ENCODE assay signal across 29 mouse cellular contexts in the genomic region with DNA sequence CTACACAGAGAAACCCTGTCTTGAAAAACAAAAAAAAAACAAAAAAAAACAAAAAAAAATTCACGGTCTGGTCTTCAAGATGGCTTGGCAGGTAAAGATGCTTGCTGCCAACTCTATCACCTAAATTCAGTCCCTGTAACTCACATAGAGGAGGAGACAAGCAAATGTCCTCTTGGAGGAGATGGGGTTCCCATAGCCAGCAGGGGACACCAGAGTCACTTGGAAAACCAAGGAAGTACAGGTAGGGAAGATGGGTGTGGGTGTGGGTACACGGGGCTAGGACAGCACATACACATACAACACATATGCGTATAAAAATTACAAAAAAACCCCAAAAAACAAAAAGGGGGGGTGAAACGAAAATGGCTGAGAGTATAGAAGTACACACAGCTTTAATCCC. TPM values are rescaled to one million over a fixed set of nuclear protein-coding genes. Genes with fewer than 3 reads are reported as not detected.
DNase-seq lines count a peak whose midpoint lies in the region; ATAC-seq and TF ChIP-seq lines count a peak whose summit lies in the region.
"Had no signal": no experiment of that assay in that cellular context is flagged by ENCODE, and none has a peak within 500 bp of the region (broad histone marks: within the 10 kb centered on the region; RNA-seq: fewer than 3 reads in every experiment).

No protein-coding gene starts in this region.

- no peaks in the 10 kb centered on the region for H3K9me3 ChIP-seq in hindbrain, postnatal 0 days (ENCODE audit: low read length)
- H3K9me3 ChIP-seq in hindbrain, embryonic 10.5 days = peaks cover 5% of the 10 kb centered on the region; the same call in 1 of the 2 replicates
- H3K9me3 ChIP-seq in liver, embryonic 14.5 days (ENCODE audit: control insufficient read depth, low read length) = no peaks in the 10 kb centered on the region
- H3K9me3 ChIP-seq in midbrain, postnatal 0 days (ENCODE audit: low read length) = no peaks in the 10 kb centered on the region
- H3K9me3 ChIP-seq in midbrain, embryonic 14.5 days (ENCODE audit: control insufficient read depth, low read length) = no peaks in the 10 kb centered on the region
- H3K9me3 ChIP-seq: forebrain, embryonic 15.5 days; heart, embryonic 15.5 days; liver, embryonic 15.5 days; neural tube, embryonic 13.5 days had no signal

- no peak overlapping the region for H3K4me3 ChIP-seq in cerebellum, adult 2 months (replicated peaks; ENCODE audit: insufficient read depth, low read depth, low read length)
- H3K4me3 ChIP-seq in hindbrain, postnatal 0 days (ENCODE audit: low read length) = no peak overlapping the region
- H3K4me3 ChIP-seq in hindbrain, embryonic 10.5 days = no peak overlapping the region
- no peak overlapping the region for H3K4me3 ChIP-seq in liver, embryonic 14.5 days (ENCODE audit: insufficient read depth in 1 of 2, low read depth in 2 of 2, low read length in 2 of 2)
- no peak overlapping the region for H3K4me3 ChIP-seq in midbrain, postnatal 0 days (ENCODE audit: low read depth, low read length)
- H3K4me3 ChIP-seq in midbrain, embryonic 14.5 days (replicated peaks; ENCODE audit: low read depth, low read length) = no peak overlapping the region
- H3K4me3 ChIP-seq: embryonic facial prominence, embryonic 12.5 days; forebrain, embryonic 15.5 days; heart, embryonic 15.5 days; liver, embryonic 15.5 days; neural tube, embryonic 13.5 days had no signal

- no peak for TF ChIP-seq EP300 in liver, embryonic 14.5 days (IDR thresholded peaks at IDR 0.05; ENCODE audit: low read depth)

- no peaks in the 10 kb centered on the region for H3K27me3 ChIP-seq in cerebellum, adult 2 months (ENCODE audit: control insufficient read depth, insufficient read depth, low read length)
- H3K27me3 ChIP-seq in hindbrain, postnatal 0 days (ENCODE audit: insufficient read depth, low read length) = no peaks in the 10 kb centered on the region
- no peaks in the 10 kb centered on the region for H3K27me3 ChIP-seq in hindbrain, embryonic 10.5 days (ENCODE audit: insufficient read depth, poor library complexity, severe bottlenecking)
- no peaks in the 10 kb centered on the region for H3K27me3 ChIP-seq in liver, embryonic 14.5 days (ENCODE audit: control insufficient read depth, insufficient read depth, low read length)
- no peaks in the 10 kb centered on the region for H3K27me3 ChIP-seq in midbrain, postnatal 0 days (ENCODE audit: insufficient read depth, low read length)
- H3K27me3 ChIP-seq in midbrain, embryonic 14.5 days (ENCODE audit: control insufficient read depth, insufficient read depth, low read length) = no peaks in the 10 kb centered on the region
- H3K27me3 ChIP-seq: CH12.LX; embryonic facial prominence, embryonic 12.5 days; forebrain, embryonic 15.5 days; heart, embryonic 15.5 days; liver, embryonic 15.5 days; neural tube, embryonic 13.5 days had no signal

- no peak for DNase-seq in cerebellum, adult 2 months
- no peak for DNase-seq in cerebellum, postnatal 4 days (ENCODE audit: low spot score in 2 of 2)
- no peak for DNase-seq in hindbrain, postnatal 0 days (ENCODE audit: low spot score)
- DNase-seq in hindbrain, embryonic 10.5 days (ENCODE audit: low spot score) = no peak
- DNase-seq in liver, embryonic 14.5 days (ENCODE audit: low read depth in 3 of 3, low spot score in 3 of 3) = no peak
- DNase-seq in liver = no peak
- DNase-seq in midbrain, postnatal 0 days (ENCODE audit: low spot score) = no peak
- DNase-seq in midbrain, embryonic 14.5 days = no peak
- DNase-seq: adrenal gland, adult 8-10 months; cerebellum, adult 9-10 months; cerebellum, postnatal 36 days; embryo, embryonic 11 days; heart, postnatal 4 days; kidney, adult 9 months; kidney, postnatal 25 days; left cerebral cortex, postnatal 4 days; right cerebral cortex, postnatal 4 days; thymus, adult 2 months; thymus, postnatal 36 days had no signal

- H3K4me2 ChIP-seq in hindbrain, postnatal 0 days (ENCODE audit: low read depth, low read length) = no peak overlapping the region
- H3K4me2 ChIP-seq in liver, embryonic 14.5 days (ENCODE audit: low read depth) = no peak overlapping the region
- no peak overlapping the region for H3K4me2 ChIP-seq in midbrain, postnatal 0 days (ENCODE audit: low read depth, low read length, poor library complexity, severe bottlenecking)
- H3K4me2 ChIP-seq in midbrain, embryonic 14.5 days (ENCODE audit: low read length) = no peak overlapping the region
- H3K4me2 ChIP-seq: embryonic facial prominence, embryonic 12.5 days; forebrain, embryonic 15.5 days; heart, embryonic 15.5 days; hindbrain, embryonic 14.5 days; liver, embryonic 15.5 days; midbrain, embryonic 11.5 days; neural tube, embryonic 13.5 days had no signal

- peaks cover 30% of the 10 kb centered on the region; the same call in 1 of the 2 replicates for H3K36me3 ChIP-seq in hindbrain, postnatal 0 days (ENCODE audit: insufficient read depth, low read length)
- H3K36me3 ChIP-seq in hindbrain, embryonic 10.5 days = peaks cover 93% of the 10 kb centered on the region
- H3K36me3 ChIP-seq in liver, embryonic 14.5 days (replicated peaks; ENCODE audit: control insufficient read depth, insufficient read depth, low read depth) = no peaks in the 10 kb centered on the region; the same call in 1 of the 2 replicates
- peaks cover 53% of the 10 kb centered on the region for H3K36me3 ChIP-seq in midbrain, postnatal 0 days (ENCODE audit: insufficient read depth, low read length)
- H3K36me3 ChIP-seq in midbrain, embryonic 14.5 days (ENCODE audit: control insufficient read depth, insufficient read depth, low read length) = peaks cover 51% of the 10 kb centered on the region

- H3K9ac ChIP-seq in hindbrain, postnatal 0 days (replicated peaks; ENCODE audit: low read length) = no peak overlapping the region
- H3K9ac ChIP-seq in liver, embryonic 14.5 days (replicated peaks) = no peak overlapping the region
- H3K9ac ChIP-seq in midbrain, postnatal 0 days (replicated peaks; ENCODE audit: low read length, poor library complexity, severe bottlenecking) = no peak overlapping the region
- H3K9ac ChIP-seq in midbrain, embryonic 14.5 days (replicated peaks; ENCODE audit: low read length) = no peak overlapping the region
- H3K9ac ChIP-seq: embryonic facial prominence, embryonic 12.5 days; forebrain, embryonic 15.5 days; heart, embryonic 15.5 days; hindbrain, embryonic 14.5 days; liver, embryonic 15.5 days; neural tube, embryonic 13.5 days had no signal

- no peak overlapping the region for H3K27ac ChIP-seq in cerebellum, adult 2 months (ENCODE audit: insufficient read depth, low read length)
- no peak overlapping the region for H3K27ac ChIP-seq in hindbrain, postnatal 0 days
- no peak overlapping the region for H3K27ac ChIP-seq in hindbrain, embryonic 10.5 days
- no peak overlapping the region for H3K27ac ChIP-seq in liver, embryonic 14.5 days
- H3K27ac ChIP-seq in midbrain, postnatal 0 days (ENCODE audit: low read depth, low read length) = no peak overlapping the region
- H3K27ac ChIP-seq in midbrain, embryonic 14.5 days (replicated peaks; ENCODE audit: low read depth, low read length) = no peak overlapping the region
- H3K27ac ChIP-seq: embryonic facial prominence, embryonic 12.5 days; forebrain, embryonic 15.5 days; heart, embryonic 15.5 days; hindbrain, embryonic 14.5 days; liver, embryonic 15.5 days; neural tube, embryonic 13.5 days had no signal

- no peaks in the 10 kb centered on the region for H3K4me1 ChIP-seq in cerebellum, adult 2 months (ENCODE audit: control insufficient read depth, insufficient read depth, low read length)
- H3K4me1 ChIP-seq in hindbrain, postnatal 0 days (ENCODE audit: insufficient read depth, low read length) = no peaks in the 10 kb centered on the region
- no peaks in the 10 kb centered on the region for H3K4me1 ChIP-seq in hindbrain, embryonic 10.5 days (replicated peaks)
- H3K4me1 ChIP-seq in liver, embryonic 14.5 days (replicated peaks; ENCODE audit: control insufficient read depth in 2 of 2, insufficient read depth in 2 of 2, low read length in 1 of 2) = no peaks in the 10 kb centered on the region
- no peaks in the 10 kb centered on the region for H3K4me1 ChIP-seq in midbrain, postnatal 0 days (ENCODE audit: insufficient read depth, low read length)
- no peaks in the 10 kb centered on the region for H3K4me1 ChIP-seq in midbrain, embryonic 14.5 days (ENCODE audit: control insufficient read depth, insufficient read depth, low read length)
- H3K4me1 ChIP-seq: embryonic facial prominence, embryonic 12.5 days; forebrain, embryonic 15.5 days; heart, embryonic 15.5 days; liver, embryonic 15.5 days; neural tube, embryonic 13.5 days had no signal

- no peak for ATAC-seq in hindbrain, postnatal 0 days
- ATAC-seq in liver, embryonic 14.5 days (ENCODE audit: insufficient read depth) = no peak
- no peak for ATAC-seq in midbrain, postnatal 0 days (ENCODE audit: low FRiP score)
- ATAC-seq in midbrain, embryonic 14.5 days (ENCODE audit: low FRiP score, low TSS enrichment) = no peak
- ATAC-seq: activated CD4-positive, CD25-positive, alpha-beta regulatory T cell, adult 4 months; forebrain, embryonic 15.5 days; inflammation-experienced regulatory T-cells, adult 6 months had no signal

- TF ChIP-seq POLR2A in cerebellum, adult 2 months (IDR thresholded peaks at IDR 0.05; ENCODE audit: borderline replicate concordance, insufficient read depth, low read length) = no peak

- TF ChIP-seq CTCF in cerebellum, adult 2 months (IDR thresholded peaks at IDR 0.05; ENCODE audit: borderline replicate concordance, insufficient read depth, low read depth, low read length) = peak; percentile 11; the same call in 1 of the 2 replicates
- peak; percentile 30; the same call in 1 of the 2 replicates for TF ChIP-seq CTCF in hindbrain, postnatal 0 days (IDR thresholded peaks at IDR 0.05; ENCODE audit: low read depth)
- peak; percentile 13; the same call in 1 of the 2 replicates for TF ChIP-seq CTCF in liver, embryonic 14.5 days (IDR thresholded peaks at IDR 0.05; ENCODE audit: low read depth)
- TF ChIP-seq CTCF in midbrain, postnatal 0 days (IDR thresholded peaks at IDR 0.05) = peak; percentile 33; the same call in 1 of the 2 replicates

- WGBS in cerebellum, adult 2 months = 83% methylated on average over 4 of the region's 4 CpGs
- 83% methylated on average over 4 of the region's 4 CpGs for WGBS in hindbrain, postnatal 0 days
- WGBS in hindbrain, embryonic 10.5 days = 89% methylated on average over 4 of the region's 4 CpGs
- 72% methylated on average over 4 of the region's 4 CpGs for WGBS in liver, embryonic 14.5 days (ENCODE audit: insufficient replicate concordance)
- 91% methylated on average over 4 of the region's 4 CpGs for WGBS in midbrain, postnatal 0 days
- 92% methylated on average over 4 of the region's 4 CpGs for WGBS in midbrain, embryonic 14.5 days

RNA-seq across cellular contexts. Expression of a gene that starts 11.2 kb away (rescaled TPM):
- polyA plus RNA-seq in cerebellum, adult 2 months (2012; rRNA removed) = 14.2 and 17.7 TPM in 2 replicates
- total RNA-seq in hindbrain, postnatal 0 days (2014; rRNA removed) = 14.5 and 15.6 TPM in 2 replicates
- 15.0 and 15.8 TPM in 2 replicates for polyA plus RNA-seq in hindbrain, postnatal 0 days (2015; fragmentation: Nextera tagmentation; extraction: Ambion mirVana)
- 21.5 and 21.7 TPM in 2 replicates for polyA plus RNA-seq in hindbrain, embryonic 10.5 days (2016; fragmentation: Nextera tagmentation; extraction: Ambion mirVana)
- polyA plus RNA-seq in liver, embryonic 14.5 days (2012; rRNA removed) = 5.0 and 6.6 TPM in 2 replicates
- polyA plus RNA-seq in liver, embryonic 14.5 days (2014; fragmentation: Nextera tagmentation; extraction: Ambion mirVana) = 9.5 and 10.7 TPM in 2 replicates
- total RNA-seq in midbrain, postnatal 0 days (2014; rRNA removed) = 9.9 and 15.1 TPM in 2 replicates
- 14.7 and 16.2 TPM in 2 replicates for polyA plus RNA-seq in midbrain, postnatal 0 days (2015; fragmentation: Nextera tagmentation; extraction: Ambion mirVana)
- polyA plus RNA-seq in midbrain, embryonic 14.5 days (2014; fragmentation: Nextera tagmentation; extraction: Ambion mirVana) = 20.3 and 22.5 TPM in 2 replicates

RNA-seq across cellular contexts. Expression of a gene that starts 21.4 kb away (rescaled TPM):
- 10.0 and 11.5 TPM in 2 replicates for polyA plus RNA-seq in cerebellum, adult 2 months (2012; rRNA removed)
- 7.5 and 8.7 TPM in 2 replicates for total RNA-seq in hindbrain, postnatal 0 days (2014; rRNA removed)
- 19.7 and 21.4 TPM in 2 replicates for polyA plus RNA-seq in hindbrain, postnatal 0 days (2015; fragmentation: Nextera tagmentation; extraction: Ambion mirVana)
- polyA plus RNA-seq in hindbrain, embryonic 10.5 days (2016; fragmentation: Nextera tagmentation; extraction: Ambion mirVana) = 53.8 and 54.6 TPM in 2 replicates
- 12.8 and 18.4 TPM in 2 replicates for polyA plus RNA-seq in liver, embryonic 14.5 days (2012; rRNA removed)
- 23.2 and 26.3 TPM in 2 replicates for polyA plus RNA-seq in liver, embryonic 14.5 days (2014; fragmentation: Nextera tagmentation; extraction: Ambion mirVana)
- total RNA-seq in midbrain, postnatal 0 days (2014; rRNA removed) = 7.6 and 10.5 TPM in 2 replicates
- 16.6 and 17.9 TPM in 2 replicates for polyA plus RNA-seq in midbrain, postnatal 0 days (2015; fragmentation: Nextera tagmentation; extraction: Ambion mirVana)
- 16.5 and 18.8 TPM in 2 replicates for polyA plus RNA-seq in midbrain, embryonic 14.5 days (2014; fragmentation: Nextera tagmentation; extraction: Ambion mirVana)

RNA-seq across cellular contexts. Expression of a gene that starts 21.5 kb away (rescaled TPM):
- polyA plus RNA-seq in cerebellum, adult 2 months (2012; rRNA removed) = 25.3 and 25.5 TPM in 2 replicates
- 18.6 and 29.1 TPM in 2 replicates for total RNA-seq in hindbrain, postnatal 0 days (2014; rRNA removed)
- polyA plus RNA-seq in hindbrain, postnatal 0 days (2015; fragmentation: Nextera tagmentation; extraction: Ambion mirVana) = 27.2 and 30.9 TPM in 2 replicates
- 56.2 and 60.4 TPM in 2 replicates for polyA plus RNA-seq in hindbrain, embryonic 10.5 days (2016; fragmentation: Nextera tagmentation; extraction: Ambion mirVana)
- 15.5 TPM in 2 replicates for polyA plus RNA-seq in liver, embryonic 14.5 days (2012; rRNA removed)
- polyA plus RNA-seq in liver, embryonic 14.5 days (2014; fragmentation: Nextera tagmentation; extraction: Ambion mirVana) = 16.9 TPM in 2 replicates
- 25.9 and 28.5 TPM in 2 replicates for total RNA-seq in midbrain, postnatal 0 days (2014; rRNA removed)
- polyA plus RNA-seq in midbrain, postnatal 0 days (2015; fragmentation: Nextera tagmentation; extraction: Ambion mirVana) = 33.5 and 34.0 TPM in 2 replicates
- 29.8 and 30.3 TPM in 2 replicates for polyA plus RNA-seq in midbrain, embryonic 14.5 days (2014; fragmentation: Nextera tagmentation; extraction: Ambion mirVana)

RNA-seq across cellular contexts. Expression of a gene that starts 46.2 kb away (rescaled TPM):
- 15.2 and 15.4 TPM in 2 replicates for polyA plus RNA-seq in cerebellum, adult 2 months (2012; rRNA removed)
- 68.0 and 79.6 TPM in 2 replicates for total RNA-seq in hindbrain, postnatal 0 days (2014; rRNA removed)
- 36.2 TPM in 2 replicates for polyA plus RNA-seq in hindbrain, postnatal 0 days (2015; fragmentation: Nextera tagmentation; extraction: Ambion mirVana)
- polyA plus RNA-seq in hindbrain, embryonic 10.5 days (2016; fragmentation: Nextera tagmentation; extraction: Ambion mirVana) = 24.5 and 25.5 TPM in 2 replicates
- 6.6 TPM in 2 replicates for polyA plus RNA-seq in liver, embryonic 14.5 days (2012; rRNA removed)
- polyA plus RNA-seq in liver, embryonic 14.5 days (2014; fragmentation: Nextera tagmentation; extraction: Ambion mirVana) = 4.1 and 4.9 TPM in 2 replicates
- 78.4 and 86.8 TPM in 2 replicates for total RNA-seq in midbrain, postnatal 0 days (2014; rRNA removed)
- polyA plus RNA-seq in midbrain, postnatal 0 days (2015; fragmentation: Nextera tagmentation; extraction: Ambion mirVana) = 46.9 and 48.9 TPM in 2 replicates
- 13.4 and 19.4 TPM in 2 replicates for polyA plus RNA-seq in midbrain, embryonic 14.5 days (2014; fragmentation: Nextera tagmentation; extraction: Ambion mirVana)
